ENCODE assay signal across 15 mouse cellular contexts in genomic region chr5:112121554-112121953, GRCm38 (mm10).
DNase-seq lines count a peak whose midpoint lies in the region; ATAC-seq lines count a peak whose summit lies in the region.
"Had no signal": no experiment of that assay in that cellular context is flagged by ENCODE, and none has a peak within 500 bp of the region (broad histone marks: within the 10 kb centered on the region; RNA-seq: fewer than 3 reads in every experiment).

No protein-coding gene starts in this region.

- peak; percentile 77 for ATAC-seq in kidney, embryonic 16.5 days (ENCODE audit: low FRiP score, low TSS enrichment)
- peak; percentile 42; the same call in 1 of the 2 replicates for ATAC-seq in hindbrain, embryonic 11.5 days (ENCODE audit: low FRiP score)
- ATAC-seq: CD4-positive, CD25-positive, alpha-beta regulatory T cell, adult 4 months; intestine, postnatal 0 days had no signal

- WGBS in kidney, embryonic 16.5 days, result 52% methylated on average over 9 of the region's 9 CpGs
- 61% methylated on average over 9 of the region's 9 CpGs for WGBS in hindbrain, embryonic 11.5 days

- no peaks in the 10 kb centered on the region for H3K36me3 ChIP-seq in kidney, embryonic 16.5 days (ENCODE audit: insufficient read depth, low read length)
- H3K36me3 ChIP-seq in hindbrain, embryonic 11.5 days (ENCODE audit: control insufficient read depth, insufficient read depth, low read length), result no peaks in the 10 kb centered on the region
- H3K36me3 ChIP-seq in splenic B cell, adult 2 months (ENCODE audit: control insufficient read depth, insufficient read depth, low read length, poor library complexity, severe bottlenecking), result no peaks in the 10 kb centered on the region
- H3K36me3 ChIP-seq: limb, embryonic 10.5 days; liver, embryonic 15.5 days had no signal

- no peak overlapping the region for H3K27ac ChIP-seq in kidney, embryonic 16.5 days (ENCODE audit: low read length)
- H3K27ac ChIP-seq in hindbrain, embryonic 11.5 days (ENCODE audit: low read depth, low read length), result no peak overlapping the region
- H3K27ac ChIP-seq: limb, embryonic 10.5 days; liver, embryonic 15.5 days; macrophage had no signal

- no peaks in the 10 kb centered on the region for H3K9me3 ChIP-seq in kidney, embryonic 16.5 days (ENCODE audit: low read length)
- no peaks in the 10 kb centered on the region for H3K9me3 ChIP-seq in hindbrain, embryonic 11.5 days (ENCODE audit: control insufficient read depth, low read length)
- H3K9me3 ChIP-seq: limb, embryonic 10.5 days; liver, embryonic 15.5 days had no signal

- H3K9ac ChIP-seq in kidney, embryonic 16.5 days (replicated peaks; ENCODE audit: low read length), result no peak overlapping the region
- no peak overlapping the region for H3K9ac ChIP-seq in hindbrain, embryonic 11.5 days (ENCODE audit: low read depth, low read length)
- H3K9ac ChIP-seq: liver, embryonic 15.5 days had no signal

- H3K27me3 ChIP-seq in kidney, embryonic 16.5 days (ENCODE audit: insufficient read depth, low read length), result no peaks in the 10 kb centered on the region
- no peaks in the 10 kb centered on the region for H3K27me3 ChIP-seq in hindbrain, embryonic 11.5 days (ENCODE audit: control insufficient read depth, insufficient read depth, low read length)
- no peaks in the 10 kb centered on the region for H3K27me3 ChIP-seq in splenic B cell, adult 2 months (ENCODE audit: control insufficient read depth, insufficient read depth, low read length, poor library complexity, severe bottlenecking)
- H3K27me3 ChIP-seq: liver, embryonic 15.5 days had no signal

- no peak overlapping the region for H3K4me3 ChIP-seq in kidney, embryonic 16.5 days (ENCODE audit: low read length)
- no peak overlapping the region for H3K4me3 ChIP-seq in hindbrain, embryonic 11.5 days (ENCODE audit: low read depth, low read length)
- H3K4me3 ChIP-seq: limb, embryonic 10.5 days; liver, embryonic 15.5 days had no signal

- no peak overlapping the region for H3K4me2 ChIP-seq in kidney, embryonic 16.5 days (replicated peaks; ENCODE audit: low read depth, low read length)
- no peak overlapping the region for H3K4me2 ChIP-seq in hindbrain, embryonic 11.5 days (replicated peaks; ENCODE audit: low read depth, low read length)
- H3K4me2 ChIP-seq: liver, embryonic 15.5 days had no signal

- no peak for DNase-seq in kidney, adult 11 months
- DNase-seq in spleen, postnatal 36 days (ENCODE audit: low spot score in 2 of 2), result peak; percentile 46 to 54
- DNase-seq in spleen, postnatal 4 days (ENCODE audit: low spot score in 2 of 2), result no peak
- DNase-seq in hindbrain, embryonic 11.5 days (ENCODE audit: low spot score), result no peak
- DNase-seq in splenic B cell, adult 2 months (ENCODE audit: low read depth, low spot score), result peak; percentile 42
- no peak for DNase-seq in layer of hippocampus, adult 18-20 months (ENCODE audit: low spot score in 2 of 2)
- DNase-seq in adrenal gland, postnatal 14 days, result no peak
- DNase-seq: heart, adult 11 months; thymus, postnatal 36 days had no signal

- no peaks in the 10 kb centered on the region for H3K4me1 ChIP-seq in kidney, embryonic 16.5 days (ENCODE audit: insufficient read depth, low read length)
- 0 out of 2 replicates have a peak, but pooled peaks cover 2% of the 10 kb centered on the region for H3K4me1 ChIP-seq in hindbrain, embryonic 11.5 days (replicated peaks; ENCODE audit: control insufficient read depth, insufficient read depth, low read length)
- H3K4me1 ChIP-seq: liver, embryonic 15.5 days had no signal

Comparison
In these comparisons a context has a peak if more than half of its experiments do, and no peak if none do; other contexts are left out.
1. DNase-seq: peak in spleen, postnatal 36 days (2 of 2) and splenic B cell, adult 2 months (single experiment); none in kidney, adult 11 months (single experiment), spleen, postnatal 4 days (0 of 2), hindbrain, embryonic 11.5 days (single experiment), layer of hippocampus, adult 18-20 months (0 of 2) and adrenal gland, postnatal 14 days (single experiment).